Mouse (Mus musculus) erythroblast, embryonic 14.5 days (primary cell): ENCODE measurements around the gene Uck1. TPM values are rescaled to one million over a fixed set of nuclear protein-coding genes. Genes with fewer than 3 reads are reported as not detected.

Source experiments
- H3K27me3 ChIP-seq: 2 replicates; pipeline ENCODE4 v1.6.1; 2012; ENCODE audit warnings: inconsistent platforms; ENCODE audit not compliant: control insufficient read depth
- H3K36me3 ChIP-seq: 2 replicates; pipeline ENCODE4 v1.6.1; 2012; ENCODE audit warnings: mild to moderate bottlenecking, inconsistent platforms; ENCODE audit not compliant: control insufficient read depth
- H3K4me1 ChIP-seq: 2 replicates; pipeline ENCODE4 v1.6.1; 2012; ENCODE audit warnings: inconsistent platforms; ENCODE audit not compliant: control insufficient read depth
- H3K4me3 ChIP-seq: replicated peaks from 2 replicates; pipeline ENCODE3; 2012; ENCODE audit warnings: moderate library complexity, mild to moderate bottlenecking, inconsistent platforms
- H3K9me3 ChIP-seq: 2 replicates; pipeline ENCODE4 v1.6.1; 2012; ENCODE audit warnings: low read length, inconsistent platforms, mixed read lengths; ENCODE audit not compliant: control insufficient read depth
- GATA1 ChIP-seq: IDR thresholded peaks from 2 replicates; pipeline ENCODE4 v1.6.1; 2012; ENCODE audit warnings: low read length, inconsistent platforms, mixed read lengths
- TAL1 ChIP-seq: IDR thresholded peaks from 3 replicates; pipeline ENCODE4 v1.6.1; 2012; ENCODE audit warnings: low read length, inconsistent platforms, mixed read lengths
- polyA plus RNA-seq: library from polyadenylated mRNA; stranded (reverse); fragments of >175 nt; gene quantifications from 2 replicates; pipeline ENCODE4 v1.2.3, GENCODE M21; 2012

The Uck1 gene
- polyA plus RNA-seq: 2.1 and 2.6 TPM in 2 replicates

DNA sequence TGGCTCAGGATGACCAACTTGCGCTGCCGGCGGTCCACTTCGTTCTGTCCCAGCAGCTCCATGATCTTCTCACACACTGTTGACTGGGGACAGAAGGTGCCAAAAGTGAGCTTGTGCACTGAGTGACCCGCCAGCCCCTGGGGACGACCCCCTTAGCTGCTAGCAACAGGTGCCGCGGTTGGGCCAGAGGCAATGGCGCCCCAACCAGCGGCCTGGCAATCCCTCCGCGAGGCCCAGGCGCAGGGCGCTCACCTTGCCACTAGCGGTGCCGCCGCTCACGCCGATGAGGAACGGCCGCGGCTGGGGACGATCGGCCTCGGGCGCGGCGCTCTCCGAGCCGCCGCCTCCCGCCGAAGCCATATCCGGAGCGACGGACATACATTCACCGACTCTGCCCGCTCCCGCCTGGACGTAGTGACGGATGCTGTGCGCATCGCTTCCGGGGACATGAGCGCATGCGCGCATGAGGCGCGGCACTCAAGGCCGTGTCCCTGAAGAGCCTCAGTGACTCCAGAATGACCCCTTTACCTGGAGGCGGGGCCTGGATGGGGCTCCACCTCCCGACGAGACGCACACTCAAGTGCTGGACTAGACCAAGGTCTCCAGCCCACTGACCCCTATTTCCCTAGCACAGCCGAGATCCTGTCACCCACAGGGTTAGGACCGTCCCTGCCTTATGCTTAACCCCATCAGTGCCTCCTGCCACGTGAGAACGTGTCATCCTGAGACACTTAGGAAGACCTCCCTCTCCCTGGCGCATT is at the start of gene Uck1:
TSS of gene Uck1 (minus strand) at position 503 of the 761 bp plus-strand sequence.
- TF ChIP-seq TAL1 (no peak), GATA1 (no peak)
- Histone ChIP-seq H3K4me1 (peaks cover 34% of the 10 kb centered on the region), H3K36me3 (peaks cover 40% of the 10 kb centered on the region), H3K27me3 (no peaks in the 10 kb centered on the region), H3K4me3 (peak within 1 kb of the TSS; percentile 91), H3K9me3 (no peaks in the 10 kb centered on the region)

GRCm38 (mm10) chr2:32308870-32309568 is 49.1 kb upstream of the Uck1 start:
- Histone ChIP-seq H3K27me3 (peaks cover 33% of the 10 kb centered on the region), H3K4me1 (peaks cover 14% of the 10 kb centered on the region), H3K9me3 (no peaks in the 10 kb centered on the region), H3K36me3 (peaks cover 51% of the 10 kb centered on the region), H3K4me3 (no peak overlapping the region)
- TF ChIP-seq GATA1 (no peak), TAL1 (no peak)

GRCm38 (mm10) chr2:32307941-32308760 is 48.2 kb upstream of the Uck1 start:
- Histone ChIP-seq H3K4me1 (peaks cover 14% of the 10 kb centered on the region), H3K27me3 (peaks cover 26% of the 10 kb centered on the region), H3K4me3 (no peak overlapping the region), H3K9me3 (no peaks in the 10 kb centered on the region), H3K36me3 (peaks cover 60% of the 10 kb centered on the region)
- TF ChIP-seq GATA1 (no peak), TAL1 (no peak)

DNA sequence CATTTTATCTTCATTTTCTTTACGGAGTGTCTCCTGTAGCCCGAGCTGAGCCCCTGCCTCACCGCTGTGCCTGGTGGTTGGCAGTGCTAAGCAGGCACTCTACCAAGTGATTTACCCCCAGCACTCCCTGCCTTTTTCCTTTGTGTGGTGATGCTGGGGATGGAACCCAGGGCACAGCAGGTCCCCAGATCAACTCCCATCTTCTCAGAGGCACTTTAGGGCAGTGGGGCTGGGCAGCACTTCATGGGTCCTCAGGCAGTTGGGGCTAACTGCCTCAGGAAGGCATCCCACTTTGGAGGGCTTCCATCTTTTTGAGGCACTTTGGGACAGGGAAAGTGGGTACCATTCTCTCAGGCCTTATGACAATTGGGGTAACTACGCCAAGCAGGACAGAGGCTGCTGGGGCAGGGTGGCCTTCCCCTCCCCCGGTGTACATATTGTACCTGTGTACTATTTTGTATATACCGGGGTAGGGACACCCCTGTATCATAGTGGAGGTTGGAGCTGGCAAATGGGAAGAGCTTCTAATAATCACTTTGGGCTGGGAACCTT is 47.4 kb upstream of the Uck1 start:
- H3K36me3 ChIP-seq: peaks cover 68% of the 10 kb centered on the region
- H3K27me3 ChIP-seq: peaks cover 17% of the 10 kb centered on the region
- H3K4me1 ChIP-seq: peaks cover 10% of the 10 kb centered on the region
- TF ChIP-seq GATA1: no peak
- H3K4me3 ChIP-seq: no peak overlapping the region
- H3K9me3 ChIP-seq: no peaks in the 10 kb centered on the region

DNA sequence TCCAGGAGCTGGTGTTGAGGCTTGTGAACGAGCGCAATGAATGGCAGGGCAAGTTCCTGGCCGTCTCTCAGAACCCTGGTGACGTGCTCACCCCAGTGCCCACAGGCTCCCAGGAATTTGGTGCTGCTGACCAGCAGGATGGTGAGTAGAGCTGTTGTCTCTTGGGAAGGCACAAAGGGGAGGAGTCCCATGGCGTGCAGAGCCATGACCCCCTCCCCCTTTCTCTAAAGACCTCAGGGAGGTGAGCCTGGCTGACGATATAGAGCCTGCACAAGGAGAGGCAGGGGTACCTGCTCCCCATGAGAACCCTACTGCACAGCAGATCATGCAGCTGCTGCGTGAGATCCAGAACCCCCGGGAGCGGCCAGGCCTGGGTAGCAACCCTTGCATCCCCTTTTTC is 46.2 kb upstream of the Uck1 start:
- H3K36me3 ChIP-seq: peaks cover 79% of the 10 kb centered on the region

DNA sequence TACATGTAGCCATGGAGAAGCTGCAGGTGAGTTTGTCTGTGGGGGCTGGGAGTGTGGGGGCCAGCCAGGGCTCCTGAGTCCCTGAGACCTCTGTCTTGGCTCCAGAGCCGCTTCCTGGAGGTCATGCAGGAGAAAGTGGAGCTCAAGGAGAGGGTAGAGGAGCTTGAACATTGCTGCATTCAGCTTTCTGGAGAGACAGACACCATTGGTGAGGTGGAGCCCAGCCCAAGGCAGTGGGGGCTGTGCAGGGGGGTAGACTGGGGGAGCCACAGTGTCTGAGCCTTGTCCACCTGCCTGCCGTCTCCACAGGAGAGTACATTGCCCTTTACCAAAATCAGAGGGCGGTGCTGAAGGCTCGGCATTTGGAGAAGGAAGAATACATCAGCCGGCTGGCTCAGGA is 45.7 kb upstream of the Uck1 start:
- no peak for TF ChIP-seq GATA1
- TF ChIP-seq TAL1: no peak
- H3K36me3 ChIP-seq: peaks cover 85% of the 10 kb centered on the region
- peaks cover 2% of the 10 kb centered on the region; the same call in 1 of the 2 replicates for H3K27me3 ChIP-seq
- H3K4me3 ChIP-seq: no peak overlapping the region
- no peaks in the 10 kb centered on the region for H3K4me1 ChIP-seq
- no peaks in the 10 kb centered on the region for H3K9me3 ChIP-seq

More for the DNA sequence above, 46.2 kb upstream of the Uck1 start:
- TF ChIP-seq TAL1: no peak
- no peak for TF ChIP-seq GATA1
- Histone ChIP-seq H3K4me3 (no peak overlapping the region), H3K9me3 (no peaks in the 10 kb centered on the region), H3K4me1 (no peaks in the 10 kb centered on the region), H3K27me3 (peaks cover 6% of the 10 kb centered on the region)

- no peak for TF ChIP-seq TAL1
- TF ChIP-seq GATA1: no peak
- Histone ChIP-seq H3K27me3 (no peaks in the 10 kb centered on the region), H3K4me1 (no peaks in the 10 kb centered on the region), H3K36me3 (peaks cover 97% of the 10 kb centered on the region), H3K9me3 (no peaks in the 10 kb centered on the region), H3K4me3 (no peak overlapping the region)
Measured at GRCm38 (mm10) chr2:32304145-32304832, 44.3 kb upstream of the Uck1 start.

GRCm38 (mm10) chr2:32302952-32303351 is 43.0 kb upstream of the Uck1 start:
- TF ChIP-seq TAL1: no peak
- no peak for TF ChIP-seq GATA1
- H3K9me3 ChIP-seq: no peaks in the 10 kb centered on the region
- peaks cover 99% of the 10 kb centered on the region for H3K36me3 ChIP-seq
- H3K27me3 ChIP-seq: no peaks in the 10 kb centered on the region
- H3K4me3 ChIP-seq: no peak overlapping the region
- H3K4me1 ChIP-seq: no peaks in the 10 kb centered on the region
